Comparison of ENCODE assay signal across 8 mouse cellular contexts in genomic region chr14:46723828-46724227, GRCm38 (mm10). TPM values are rescaled to one million over a fixed set of nuclear protein-coding genes. Genes with fewer than 3 reads are reported as not detected.
A peak's percentile ranks its signal among the peaks of the same experiment; 100 is the strongest.
DNase-seq lines count a peak whose midpoint lies in the region.

No protein-coding gene starts in this region.

- no peaks in the 10 kb centered on the region for H3K36me3 ChIP-seq in embryonic facial prominence, embryonic 10.5 days (replicated peaks)

- peak; percentile 33 for DNase-seq in layer of hippocampus, adult 9-10 months (ENCODE audit: low spot score)
- DNase-seq in layer of hippocampus, postnatal 36 days: no peak
- DNase-seq in MN1 (ENCODE audit: low spot score): peak; percentile 58
- DNase-seq in embryonic facial prominence, embryonic 10.5 days (ENCODE audit: low spot score): no peak
- peak; percentile 22 to 41 for DNase-seq in kidney, postnatal 36 days
- DNase-seq in telencephalon, adult 2 months (ENCODE audit: low read depth, low spot score): peak; percentile 32
- DNase-seq in thymus, postnatal 4 days: no peak
- no peak for DNase-seq in right cerebral cortex, postnatal 36 days (ENCODE audit: low spot score in 2 of 2)

- peaks cover 23% of the 10 kb centered on the region for H3K27me3 ChIP-seq in embryonic facial prominence, embryonic 10.5 days (replicated peaks; ENCODE audit: low read depth, poor library complexity, severe bottlenecking)

- WGBS in embryonic facial prominence, embryonic 10.5 days: 21% methylated on average over 3 of the region's 3 CpGs

- H3K27ac ChIP-seq in embryonic facial prominence, embryonic 10.5 days (replicated peaks): peak overlapping the region; percentile 54; the same call in 1 of the 2 replicates

- H3K4me1 ChIP-seq in embryonic facial prominence, embryonic 10.5 days: peaks cover 31% of the 10 kb centered on the region

- no peaks in the 10 kb centered on the region for H3K9me3 ChIP-seq in embryonic facial prominence, embryonic 10.5 days

- no peak overlapping the region for H3K4me3 ChIP-seq in embryonic facial prominence, embryonic 10.5 days

RNA-seq across cellular contexts. Expression of gene Cdkn3, which starts 36.5 kb away (rescaled TPM):
- total RNA-seq in layer of hippocampus, postnatal 36 days (2021): not detected
- polyA plus RNA-seq in embryonic facial prominence, embryonic 10.5 days (2016; fragmentation: Nextera tagmentation; extraction: Ambion mirVana): 41.3 and 43.1 TPM in 2 replicates

Comparison
In these comparisons a context has a peak if more than half of its experiments do, and no peak if none do; other contexts are left out.
1. DNase-seq: peak in layer of hippocampus, adult 9-10 months (single experiment), MN1 (single experiment), kidney, postnatal 36 days (2 of 2) and telencephalon, adult 2 months (single experiment); none in layer of hippocampus, postnatal 36 days (0 of 2), embryonic facial prominence, embryonic 10.5 days (single experiment), thymus, postnatal 4 days (single experiment) and right cerebral cortex, postnatal 36 days (0 of 2).